Mouse (Mus musculus) CH12.LX (cell line): ENCODE measurements around the gene Ugt1a8. TPM values are rescaled to one million over a fixed set of nuclear protein-coding genes. Genes with fewer than 3 reads are reported as not detected.
A peak's percentile ranks its signal among the peaks of the same experiment; 100 is the strongest.

Experiments
- DNase-seq: peaks from one replicate; pipeline ENCODE4 v3.0.0-alpha.2; 2013; ENCODE audit errors: extremely low read depth
- H3K27ac ChIP-seq: 2 replicates; pipeline ENCODE4 v1.5.1; 2012; ENCODE audit warnings: low read depth, mild to moderate bottlenecking, control low read depth, moderate library complexity; ENCODE audit not compliant: insufficient read depth
- H3K27me3 ChIP-seq: replicated peaks from 2 replicates; pipeline ENCODE3; 2012; ENCODE audit warnings: inconsistent platforms
- H3K36me3 ChIP-seq, 2 experiments: replicated peaks in 1 of 2; 2 replicates each; pipeline versions ENCODE3 to v1.6.1; 2012; ENCODE audit warnings: inconsistent platforms in 1 of 2, low read length in 1 of 2, mild to moderate bottlenecking in 1 of 2, mixed read lengths in 1 of 2, moderate library complexity in 1 of 2; ENCODE audit not compliant: control insufficient read depth in 1 of 2, insufficient read depth in 1 of 2
- H3K4me1 ChIP-seq, 2 experiments: 2 replicates each; pipeline ENCODE4 v1.6.1; 2012; ENCODE audit warnings: inconsistent platforms in 1 of 2, moderate library complexity in 1 of 2; ENCODE audit not compliant: insufficient read depth in 2 of 2, control insufficient read depth in 1 of 2
- H3K4me2 ChIP-seq: 2 replicates; pipeline ENCODE4 v1.6.1; 2012; ENCODE audit warnings: low read depth, mild to moderate bottlenecking, control low read depth; ENCODE audit not compliant: poor library complexity, insufficient read depth, severe bottlenecking
- H3K4me3 ChIP-seq, 3 experiments: fragments of 150-350 bp in 1 of 3; sonication (generic) in 1 of 3; replicated peaks in 1 of 3; 2 replicates each; pipeline versions ENCODE3 to v1.5.1; 2011 to 2012; ENCODE audit warnings: low read depth in 2 of 3, low read length in 2 of 3, mild to moderate bottlenecking in 2 of 3, moderate library complexity in 2 of 3, control low read depth in 1 of 3, improper control_type of control experiment in 1 of 3, inconsistent platforms in 1 of 3, mixed read lengths in 1 of 3; ENCODE audit not compliant: poor library complexity in 1 of 3
- H3K79me2 ChIP-seq: replicated peaks from 2 replicates; pipeline ENCODE4 v1.6.1; 2012; ENCODE audit warnings: mild to moderate bottlenecking, moderate library complexity; ENCODE audit not compliant: control insufficient read depth, poor library complexity, insufficient read depth, severe bottlenecking; ENCODE audit errors: extremely low read depth
- H3K9ac ChIP-seq: 2 replicates; pipeline ENCODE4 v1.6.1; 2012; ENCODE audit warnings: low read depth, mild to moderate bottlenecking, control low read depth, moderate library complexity; ENCODE audit not compliant: insufficient read depth
- H3K9me3 ChIP-seq: replicated peaks from 2 replicates; pipeline ENCODE3; 2012; ENCODE audit warnings: low read length, inconsistent platforms, mixed read lengths
- BHLHE40 ChIP-seq: IDR thresholded peaks from 2 replicates; pipeline ENCODE4 v1.6.1; 2011; ENCODE audit warnings: mild to moderate bottlenecking, low read depth, low read length, improper control_type of control experiment
- CTCF ChIP-seq, 2 experiments: IDR thresholded peaks in 1 of 2; conservative IDR thresholded peaks in 1 of 2; 2 replicates each; pipeline ENCODE4 v1.5.1; 2011 to 2012; ENCODE audit warnings: low read depth in 2 of 2, low read length in 2 of 2, improper control_type of control experiment in 1 of 2, inconsistent platforms in 1 of 2, mild to moderate bottlenecking in 1 of 2, moderate library complexity in 1 of 2
- E2F4 ChIP-seq: IDR thresholded peaks from 2 replicates; pipeline ENCODE4 v1.6.1; 2011; ENCODE audit warnings: low read depth, low read length, improper control_type of control experiment; ENCODE audit not compliant: insufficient replicate concordance
- EP300 ChIP-seq: IDR thresholded peaks from 2 replicates; pipeline ENCODE4 v1.6.1; 2011; ENCODE audit warnings: low read length, improper control_type of control experiment
- GABPA ChIP-seq: IDR thresholded peaks from 2 replicates; pipeline ENCODE4 v1.6.1; 2012; ENCODE audit warnings: low read depth, low read length, improper control_type of control experiment, inconsistent platforms; ENCODE audit not compliant: insufficient replicate concordance
- HCFC1 ChIP-seq: IDR thresholded peaks from 2 replicates; pipeline ENCODE4 v1.6.1; 2012; ENCODE audit warnings: low read depth, mild to moderate bottlenecking, inconsistent platforms, low read length, improper control_type of control experiment
- IRF4 ChIP-seq: IDR thresholded peaks from 2 replicates; pipeline ENCODE4 v1.6.1; 2014; ENCODE audit warnings: low read depth, mild to moderate bottlenecking, inconsistent platforms, low read length, improper control_type of control experiment
- JUN ChIP-seq: IDR thresholded peaks from 2 replicates; pipeline ENCODE4 v1.6.1; 2011; ENCODE audit warnings: low read depth, mild to moderate bottlenecking, low read length, improper control_type of control experiment, moderate library complexity; ENCODE audit not compliant: insufficient read depth
- JUND ChIP-seq: conservative IDR thresholded peaks from 2 replicates; pipeline ENCODE4 v1.6.1; 2011; ENCODE audit warnings: low read depth, low read length, improper control_type of control experiment
- KAT2A ChIP-seq: IDR thresholded peaks from 2 replicates; pipeline ENCODE4 v1.6.1; 2012; ENCODE audit warnings: low read length, improper control_type of control experiment, inconsistent platforms; ENCODE audit not compliant: insufficient replicate concordance
- MAX ChIP-seq: IDR thresholded peaks from 2 replicates; pipeline ENCODE4 v1.6.1; 2011; ENCODE audit warnings: low read length, improper control_type of control experiment
- MAZ ChIP-seq: IDR thresholded peaks from 2 replicates; pipeline ENCODE4 v1.6.1; 2012; ENCODE audit warnings: low read depth, mild to moderate bottlenecking, inconsistent platforms, low read length, improper control_type of control experiment, moderate library complexity
- MXI1 ChIP-seq: IDR thresholded peaks from 2 replicates; pipeline ENCODE4 v1.6.1; 2011; ENCODE audit warnings: mild to moderate bottlenecking, low read depth, low read length, improper control_type of control experiment
- NELFE ChIP-seq: IDR thresholded peaks from 2 replicates; pipeline ENCODE4 v1.6.1; 2011; ENCODE audit warnings: low read depth, low read length, improper control_type of control experiment
- NRF1 ChIP-seq: IDR thresholded peaks from 2 replicates; pipeline ENCODE4 v1.6.1; 2014; ENCODE audit warnings: low read depth, mild to moderate bottlenecking, inconsistent platforms, low read length, improper control_type of control experiment, moderate library complexity
- POLR2A ChIP-seq: IDR thresholded peaks from 2 replicates; pipeline ENCODE4 v1.6.1; 2011; ENCODE audit warnings: low read depth, mild to moderate bottlenecking, improper control_type of control experiment, low read length
- RAD21 ChIP-seq: IDR thresholded peaks from 2 replicates; pipeline ENCODE4 v1.6.1; 2011; ENCODE audit warnings: low read depth, mild to moderate bottlenecking, low read length, improper control_type of control experiment, moderate library complexity
- RCOR1 ChIP-seq: conservative IDR thresholded peaks from 2 replicates; pipeline ENCODE4 v1.6.1; 2012; ENCODE audit warnings: low read depth, mild to moderate bottlenecking, inconsistent platforms, low read length, improper control_type of control experiment
- SIN3A ChIP-seq: IDR thresholded peaks from 2 replicates; pipeline ENCODE4 v1.6.1; 2012; ENCODE audit warnings: low read length, improper control_type of control experiment, inconsistent platforms
- TCF12 ChIP-seq: IDR thresholded peaks from 2 replicates; pipeline ENCODE4 v1.6.1; 2014; ENCODE audit warnings: low read depth, mild to moderate bottlenecking, inconsistent platforms, low read length, improper control_type of control experiment
- UBTF ChIP-seq: IDR thresholded peaks from 2 replicates; pipeline ENCODE4 v1.6.1; 2012; ENCODE audit warnings: low read depth, mild to moderate bottlenecking, inconsistent platforms, low read length, improper control_type of control experiment, moderate library complexity
- ZC3H11A ChIP-seq: IDR thresholded peaks from 2 replicates; pipeline ENCODE4 v1.6.1; 2012; ENCODE audit warnings: low read depth, mild to moderate bottlenecking, inconsistent platforms, low read length, improper control_type of control experiment
- ZNF384 ChIP-seq: IDR thresholded peaks from 2 replicates; pipeline ENCODE4 v1.6.1; 2012; ENCODE audit warnings: low read depth, low read length, improper control_type of control experiment, inconsistent platforms
- dilution Hi-C: fragments of 300-500 bp; cut with MboI; formaldehyde crosslinking; loops from 2 replicates; pipeline ENCODE4 v1.14.3; 2020; ENCODE audit warnings: low sequenced_read_pairs; ENCODE audit not compliant: extremely low pct_unique_long_range_greater_than_20kb, extremely low pct_ligation_motif_present
- in situ Hi-C: fragments of 300-500 bp; cut with MboI; formaldehyde crosslinking; loops from 3 replicates; pipeline ENCODE4 v1.14.3; 2019; ENCODE audit warnings: low sequenced_read_pairs, low pct_ligation_motif_present, low pct_unique_long_range_greater_than_20kb, mixed read lengths
- polyA plus RNA-seq: library from polyadenylated mRNA; unstranded; fragments of >175 nt; gene quantifications from 2 replicates; pipeline ENCODE4 v1.2.1, GENCODE M21; 2012; ENCODE audit warnings: low read depth; ENCODE audit not compliant: insufficient read length
- total RNA-seq, 2 experiments: library from RNA; depleted of rRNA; stranded (reverse); fragments of 300-350 nt in 1 of 2; fragments of >200 nt in 1 of 2; gene quantifications; 2 replicates each; pipeline ENCODE4 v1.2.3; 2012 to 2014

Gene Ugt1a8
- total and polyA plus RNA-seq, 3 experiments, result not detected

DNA sequence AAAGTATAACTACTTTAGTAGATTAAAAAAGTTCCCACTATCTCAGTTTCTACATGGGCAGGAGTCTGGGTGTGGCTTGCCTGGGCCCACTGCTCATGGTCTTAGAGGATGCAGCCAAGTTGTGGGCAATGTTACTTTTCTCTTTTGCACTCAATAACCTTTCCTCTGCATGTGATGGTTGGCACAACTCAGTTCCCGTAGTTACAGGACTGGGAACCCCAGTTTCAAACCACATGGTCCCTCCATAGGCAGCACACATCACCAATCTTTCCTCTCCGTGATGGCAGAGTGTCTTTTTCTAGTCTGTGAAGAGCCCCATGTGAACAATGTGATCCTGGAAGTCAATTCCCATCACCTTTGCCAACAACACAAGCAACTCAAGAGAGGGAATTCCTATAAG lies 139.9 kb downstream of the Ugt1a8 start:
- H3K9me3 ChIP-seq, result peaks cover 64% of the 10 kb centered on the region
- H3K4me2 ChIP-seq, result no peak overlapping the region
- no peak for DNase-seq
- no peaks in the 10 kb centered on the region for H3K79me2 ChIP-seq
- H3K27me3 ChIP-seq, result no peaks in the 10 kb centered on the region
- no peaks in the 10 kb centered on the region for H3K36me3 ChIP-seq
- no peak overlapping the region for H3K9ac ChIP-seq
- H3K4me3 ChIP-seq, result no peak overlapping the region
- 0 out of 4 replicates have a peak, but pooled peaks cover 0 to 3% of the 10 kb centered on the region in 2 experiments for H3K4me1 ChIP-seq
- no peak overlapping the region for H3K27ac ChIP-seq
- in situ Hi-C loops (no loop called here), dilution Hi-C loops (no loop called here)
- no peak for TF ChIP-seq RAD21
- no peak for TF ChIP-seq HCFC1
- TF ChIP-seq MAX, result peak; percentile 44; the same call in 1 of the 2 replicates

DNA sequence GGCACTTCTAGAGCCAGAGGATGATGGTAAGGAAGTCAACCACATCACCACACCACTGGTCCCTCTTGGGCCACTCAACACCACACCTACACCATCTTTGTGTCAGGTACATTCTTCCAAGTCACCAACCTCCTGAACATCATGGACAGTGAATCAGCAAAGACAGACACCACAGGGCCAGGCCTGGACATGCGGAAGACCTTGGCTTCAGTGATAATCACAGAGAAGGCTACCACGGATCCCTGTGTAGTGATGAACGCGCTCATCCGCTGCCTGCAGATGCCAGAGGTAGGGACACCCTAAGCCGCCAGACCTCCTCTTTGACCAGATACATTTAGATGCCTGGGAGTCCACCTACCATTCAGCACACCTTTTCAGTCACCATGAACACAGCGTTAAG lies 140.5 kb downstream of the Ugt1a8 start:
- TF ChIP-seq ZC3H11A (no peak), GABPA (no peak), RCOR1 (no peak), NRF1 (no peak), E2F4 (no peak), EP300 (no peak), TCF12 (no peak), BHLHE40 (no peak), UBTF (no peak), HCFC1 (no peak), JUN (no peak)
- H3K79me2 ChIP-seq, result no peaks in the 10 kb centered on the region
- no peak overlapping the region for H3K4me2 ChIP-seq
- in situ Hi-C loops (no loop called here), dilution Hi-C loops (no loop called here)
- H3K36me3 ChIP-seq, result no peaks in the 10 kb centered on the region
- no peaks in the 10 kb centered on the region for H3K27me3 ChIP-seq
- 0 out of 4 replicates have a peak, but pooled peaks cover 0 to 3% of the 10 kb centered on the region in 2 experiments for H3K4me1 ChIP-seq
- DNase-seq, result no peak
- no peak overlapping the region for H3K27ac ChIP-seq
- no peak overlapping the region for H3K4me3 ChIP-seq
- H3K9me3 ChIP-seq, result peaks cover 71% of the 10 kb centered on the region
- H3K9ac ChIP-seq, result no peak overlapping the region

DNA sequence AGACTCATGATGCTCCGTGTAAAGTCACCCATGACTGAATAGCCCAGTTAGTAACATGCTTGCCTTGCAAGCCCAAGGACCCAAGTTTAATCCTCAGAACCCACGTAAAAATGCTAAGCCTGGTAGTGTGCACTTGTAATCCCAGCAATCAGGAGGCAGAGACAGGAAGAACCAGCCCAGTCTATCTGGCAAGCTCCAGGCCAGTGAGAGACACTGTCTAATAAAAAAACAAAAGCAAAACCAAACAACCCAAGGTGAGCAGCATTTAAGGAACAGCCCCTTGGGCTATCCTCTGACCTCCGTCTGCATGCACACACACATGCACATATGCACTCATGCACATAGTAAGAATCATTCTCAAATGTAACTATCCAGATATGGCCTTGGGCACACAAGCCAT lies 142.0 kb downstream of the Ugt1a8 start:
- H3K4me3 ChIP-seq, result no peak overlapping the region
- TF ChIP-seq GABPA (no peak), POLR2A (no peak), MXI1 (no peak), IRF4 (no peak), KAT2A (no peak), JUND (no peak), NELFE (no peak), SIN3A (no peak), CTCF (conservative IDR thresholded peaks at IDR 0.05 in 1 of 2, IDR thresholded peaks at IDR 0.05 in 1 of 2; ENCODE audit: low read depth in 2 of 2, low read length in 2 of 2) (no peak), ZNF384 (no peak), MAX (no peak), MAZ (no peak)
- H3K4me2 ChIP-seq, result no peak overlapping the region
- in situ Hi-C loops (no loop called here), dilution Hi-C loops (no loop called here)
- no peaks in the 10 kb centered on the region for H3K27me3 ChIP-seq
- H3K36me3 ChIP-seq, result no peaks in the 10 kb centered on the region
- H3K79me2 ChIP-seq, result no peaks in the 10 kb centered on the region
- H3K27ac ChIP-seq, result no peak overlapping the region
- no peak overlapping the region for H3K9ac ChIP-seq
- H3K4me1 ChIP-seq, result 0 out of 4 replicates have a peak, but pooled peaks cover 0 to 3% of the 10 kb centered on the region in 2 experiments
- no peak for DNase-seq
- peaks cover 68% of the 10 kb centered on the region for H3K9me3 ChIP-seq
